Mouse (Mus musculus) ES-E14 (cell line): ENCODE measurements at regions not wholly inside any gene's neighbourhood (a gene's known extent, or its start where the extent isn't known, plus 50 kb on each side); places are given as distances from the start of the nearest gene placed in this dataset.

Experiments
- HCFC1 ChIP-seq: IDR thresholded peaks from 2 replicates; pipeline ENCODE4 v1.6.1; 2012; ENCODE audit warnings: low read length, inconsistent platforms, borderline replicate concordance; ENCODE audit not compliant: insufficient read depth
- MAFK ChIP-seq: IDR thresholded peaks from 2 replicates; pipeline ENCODE4 v1.6.1; 2014; ENCODE audit warnings: mild to moderate bottlenecking, low read depth, low read length, inconsistent platforms; ENCODE audit not compliant: insufficient read depth
- ZC3H11A ChIP-seq: IDR thresholded peaks from 2 replicates; pipeline ENCODE4 v1.6.1; 2012; ENCODE audit warnings: low read depth, mild to moderate bottlenecking, inconsistent platforms, low read length, borderline replicate concordance
- ZNF384 ChIP-seq: IDR thresholded peaks from 2 replicates; pipeline ENCODE4 v1.6.1; 2012; ENCODE audit warnings: low read depth, low read length, inconsistent platforms

DNA sequence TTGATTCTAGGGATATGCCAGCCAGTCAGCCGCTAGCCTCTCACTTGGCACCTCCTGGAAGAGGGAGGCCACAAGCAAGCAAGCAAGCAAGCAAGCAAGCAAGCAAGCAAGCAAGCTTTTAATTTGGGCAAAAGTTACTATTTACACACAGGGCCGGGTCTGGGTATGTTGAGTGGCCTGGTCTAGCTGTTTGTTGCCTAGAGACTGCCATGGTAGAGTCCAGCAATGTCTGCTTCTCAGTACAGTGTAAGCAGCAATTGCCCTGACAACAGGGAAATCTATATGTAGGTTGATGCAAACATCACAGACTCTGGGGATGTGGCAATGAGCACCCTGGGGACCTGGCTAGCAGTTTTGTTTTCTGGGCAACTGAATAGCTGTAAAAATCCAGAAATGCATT, 51.4 kb upstream of the Tns3 start:
- no peak for TF ChIP-seq ZC3H11A
- no peak for TF ChIP-seq HCFC1
- TF ChIP-seq ZNF384, result no peak
- no peak for TF ChIP-seq MAFK
